Mouse (Mus musculus) adrenal gland, postnatal 36 days (tissue): ENCODE data around the gene Tec. TPM values are rescaled to one million over a fixed set of nuclear protein-coding genes. Genes with fewer than 3 reads are reported as not detected.

Experiments
- DNase-seq, 2 experiments: peaks; one replicate each; pipeline ENCODE4 v3.0.0; 2021; ENCODE audit warnings: mixed read lengths in 1 of 2
- total RNA-seq, 2 experiments: library from RNA; stranded (reverse); gene quantifications; 2 replicates each; pipeline ENCODE4 v1.2.3; 2021

Gene Tec
- total RNA-seq, 2 experiments from 2014 or later = 2.2 to 3.2 TPM

DNA sequence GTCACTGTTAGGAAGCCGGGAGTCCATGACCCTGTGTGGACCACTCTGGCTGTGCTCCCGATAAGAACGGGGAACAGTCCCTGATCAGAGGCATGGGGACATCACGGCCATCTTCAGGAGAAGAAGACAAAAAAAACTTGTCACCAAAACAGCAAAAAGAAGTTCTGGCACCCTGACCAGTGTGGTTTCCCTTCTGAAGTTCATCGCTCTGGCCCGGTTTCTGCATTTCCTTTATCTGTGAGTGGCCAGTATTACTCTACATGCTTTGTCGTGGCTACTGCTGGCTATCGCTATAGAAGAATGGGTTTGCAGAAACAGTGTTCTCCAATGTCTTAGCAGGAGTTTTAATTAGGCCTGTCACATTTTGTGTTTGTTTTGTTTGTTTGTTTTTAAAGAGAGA is 131.8 kb downstream of the Tec start:
- no peak for DNase-seq

DNA sequence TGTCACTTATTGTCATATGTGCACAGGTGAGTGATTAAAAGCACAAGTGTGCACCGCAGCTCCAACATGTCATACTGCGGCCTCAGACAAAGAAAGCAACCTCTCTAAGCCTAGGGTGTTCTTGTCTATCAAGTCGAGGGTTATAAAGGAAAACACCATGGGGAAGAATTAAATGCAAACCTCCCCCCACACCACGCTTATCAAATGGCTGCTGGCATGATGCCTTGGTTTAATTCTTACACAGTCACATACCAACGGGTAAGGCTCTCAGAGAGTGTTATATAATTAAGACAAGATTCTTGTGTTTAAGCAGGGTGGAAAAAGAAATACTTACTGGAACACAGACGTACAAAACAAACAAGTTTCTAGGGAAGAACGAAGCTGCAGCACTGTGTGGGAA is 132.5 kb downstream of the Tec start:
- DNase-seq = no peak

DNA sequence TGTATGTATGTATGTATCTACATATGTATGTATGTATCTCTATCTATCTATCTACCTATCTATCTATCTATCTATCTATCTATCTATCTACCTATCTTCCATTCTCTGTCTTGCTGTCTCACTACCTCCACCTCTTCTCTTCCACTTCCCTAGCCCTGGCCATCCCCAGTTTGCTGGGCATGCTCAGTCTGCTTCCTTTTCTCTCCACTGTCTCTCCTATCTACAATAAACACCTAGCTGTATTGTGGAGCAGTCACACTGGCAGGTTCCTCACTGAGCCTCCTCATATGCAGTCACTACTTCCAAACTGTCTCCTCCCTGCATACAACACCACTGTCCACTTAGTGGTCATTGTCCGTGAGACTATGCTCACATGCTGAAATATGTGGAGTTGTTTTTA is 135.4 kb downstream of the Tec start:
- DNase-seq = no peak

GRCm38 (mm10) chr5:72725404-72725803 is 142.9 kb downstream of the Tec start:
- DNase-seq = no peak

- DNase-seq = no peak
These were observed 144.9 kb downstream of the Tec start for GRCm38 (mm10) chr5:72723429-72723828.

GRCm38 (mm10) chr5:72720587-72720986 is 147.7 kb downstream of the Tec start:
- DNase-seq = peak in 1 of 2 experiments; percentile 16

DNA sequence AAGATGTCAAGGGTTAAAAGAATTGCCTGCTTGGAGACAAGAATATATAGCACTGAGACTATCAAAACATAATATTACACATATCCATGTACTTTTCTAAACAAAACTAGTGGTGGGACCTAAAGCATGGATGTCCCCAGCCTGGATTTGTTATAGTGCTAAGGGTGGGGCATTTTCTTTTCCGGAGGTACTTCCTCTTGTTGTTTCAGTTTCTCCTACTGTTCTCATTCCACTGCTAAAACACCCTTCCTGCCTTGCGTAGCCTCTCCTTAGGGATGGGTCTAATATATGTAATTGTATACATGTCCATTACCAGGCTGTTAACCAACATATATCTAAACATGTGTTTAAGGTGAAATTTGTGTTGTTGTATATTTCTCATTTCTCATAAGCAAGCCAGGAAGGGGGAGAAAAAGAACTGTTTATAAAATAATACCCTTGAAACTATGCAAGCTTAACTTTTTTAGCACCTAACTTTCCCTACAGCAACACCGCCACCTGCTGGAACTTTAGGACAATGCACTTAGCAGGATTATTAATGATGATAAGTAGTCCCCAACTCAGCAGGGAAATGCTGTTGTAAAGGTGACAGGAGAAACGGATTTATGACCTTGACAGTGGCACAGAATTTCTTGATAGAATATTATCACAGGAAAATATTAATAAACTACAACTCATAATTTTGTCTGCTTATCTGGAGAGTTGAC is 157.6 kb downstream of the Tec start:
- DNase-seq = peak; percentile 51 to 61

DNA sequence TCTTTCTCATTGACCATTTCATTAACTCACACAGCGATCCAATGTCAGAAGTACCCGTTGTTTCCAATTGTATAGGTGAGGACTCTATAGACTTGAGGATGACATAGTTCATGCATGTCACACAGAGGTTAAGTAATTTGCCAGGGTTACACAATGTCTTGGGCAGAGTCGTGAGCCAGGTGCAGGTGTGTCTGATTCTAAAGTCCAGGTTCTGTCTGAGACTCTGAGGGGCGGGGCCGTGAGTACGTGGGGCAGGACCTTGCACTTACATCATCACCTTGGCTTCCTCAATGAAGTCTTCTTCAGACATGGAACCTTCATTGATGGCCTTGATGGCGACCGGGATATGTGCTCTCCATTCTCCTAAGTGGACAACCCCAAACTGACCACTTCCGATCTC is 158.3 kb downstream of the Tec start:
- DNase-seq = no peak

DNA sequence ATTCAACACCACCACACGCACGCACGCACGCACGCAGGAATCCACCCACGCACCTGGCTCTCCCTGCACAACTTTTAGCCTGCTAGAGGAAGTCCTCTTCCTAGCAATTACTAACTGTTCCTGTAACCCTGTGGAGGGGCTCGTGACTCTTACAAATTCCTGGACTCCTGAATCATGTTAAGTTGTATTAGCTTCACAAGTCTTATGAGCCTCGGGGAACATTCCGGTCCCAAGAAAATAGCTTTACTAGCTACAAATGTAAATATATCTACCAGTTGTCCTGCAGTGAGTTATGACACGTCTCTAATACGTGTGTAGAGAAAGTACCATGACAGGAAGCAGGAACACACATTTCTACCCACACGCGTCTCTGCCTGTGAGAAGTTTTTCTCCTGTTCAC is 158.8 kb downstream of the Tec start:
- DNase-seq = no peak

GRCm38 (mm10) chr5:72706722-72707121 is 161.6 kb downstream of the Tec start:
- no peak for DNase-seq

GRCm38 (mm10) chr5:72706095-72706494 is 162.2 kb downstream of the Tec start:
- no peak for DNase-seq

Other genes starting within 250 kb of the Tec start
- not detected for gene Cnga1, start 224.2 kb downstream of the Tec start, total RNA-seq
- under 1 TPM; 0.53 to 0.79 TPM for gene Nipal1, start 220.7 kb downstream of the Tec start, total RNA-seq
- gene Txk, start 115.7 kb downstream of the Tec start, total RNA-seq = under 1 TPM; 0.10 TPM
- 10 to 100 TPM; 59.1 to 63.4 TPM for gene Slain2, start 45.8 kb upstream of the Tec start, total RNA-seq
- gene Gm10135, start 106.2 kb upstream of the Tec start, total RNA-seq = not detected
- gene Slc10a4, start 138.4 kb upstream of the Tec start, total RNA-seq = 1 to 10 TPM; 5.7 to 8.3 TPM